Mouse (Mus musculus) C2C12 (cell line): ENCODE measurements around the gene Hdac5.

Experiments
- CTCF ChIP-seq: IDR thresholded peaks from one replicate; pipeline ENCODE4 v1.5.1; 2011; ENCODE audit not compliant: control insufficient read depth, insufficient read depth, insufficient read length
- MYOD1 ChIP-seq: IDR thresholded peaks from one replicate; pipeline ENCODE4 v1.6.1; 2011; ENCODE audit warnings: low read depth; ENCODE audit not compliant: control insufficient read depth, insufficient read length
- MYOG ChIP-seq: IDR thresholded peaks from one replicate; pipeline ENCODE4 v1.6.1; 2011; ENCODE audit not compliant: control insufficient read depth, insufficient read length; ENCODE audit errors: extremely low read depth

GRCm38 (mm10) chr11:102168689-102169088, 61.3 kb downstream of the Hdac5 start:
- no peak for TF ChIP-seq CTCF
- TF ChIP-seq MYOD1 = no peak
- TF ChIP-seq MYOG = no peak
